Mouse (Mus musculus) embryonic facial prominence, embryonic 14.5 days (tissue): ENCODE measurements around the gene Cfap61. TPM values are rescaled to one million over a fixed set of nuclear protein-coding genes. Genes with fewer than 3 reads are reported as not detected.

Experiments used
- ATAC-seq: fragments of 200-750 bp; cut with Nextera tagmentation; 2 replicates; pipeline ENCODE4 v1.8.0; 2017; ENCODE audit warnings: low read depth, moderate number of reproducible peaks, moderate TSS enrichment
- DNase-seq: peaks from one replicate; pipeline ENCODE4 v3.0.0-alpha.2; 2015; ENCODE audit warnings: low spot score
- H3K27ac ChIP-seq: fragments of 300-500 bp; sonication (generic); replicated peaks from 2 replicates; pipeline ENCODE4 v1.5.1; 2014; ENCODE audit warnings: low read depth, mild to moderate bottlenecking, low read length, moderate library complexity
- H3K27me3 ChIP-seq: fragments of 300-500 bp; sonication (generic); replicated peaks from 2 replicates; pipeline ENCODE4 v1.6.1; 2014; ENCODE audit warnings: low read length; ENCODE audit not compliant: control insufficient read depth, insufficient read depth
- H3K36me3 ChIP-seq: fragments of 300-500 bp; sonication (generic); 2 replicates; pipeline ENCODE4 v1.6.1; 2014; ENCODE audit warnings: low read length, mixed read lengths; ENCODE audit not compliant: control insufficient read depth, insufficient read depth
- H3K4me1 ChIP-seq: fragments of 300-500 bp; sonication (generic); 2 replicates; pipeline ENCODE4 v1.6.1; 2014; ENCODE audit warnings: antibody characterized with exemption, low read length; ENCODE audit not compliant: control insufficient read depth, insufficient read depth
- H3K4me2 ChIP-seq: fragments of 300-500 bp; sonication (generic); 2 replicates; pipeline ENCODE4 v1.6.1; 2014; ENCODE audit warnings: low read depth, mild to moderate bottlenecking, low read length, moderate library complexity, mixed read lengths
- H3K4me3 ChIP-seq: fragments of 300-500 bp; sonication (generic); 2 replicates; pipeline ENCODE4 v1.5.1; 2014; ENCODE audit warnings: low read depth, mild to moderate bottlenecking, low read length
- H3K9ac ChIP-seq: fragments of 300-500 bp; sonication (generic); 2 replicates; pipeline ENCODE4 v1.6.1; 2014; ENCODE audit warnings: low read depth, mild to moderate bottlenecking, low read length, moderate library complexity, mixed read lengths
- H3K9me3 ChIP-seq: fragments of 300-500 bp; sonication (generic); 2 replicates; pipeline ENCODE4 v1.6.1; 2016; ENCODE audit warnings: low read length; ENCODE audit not compliant: control insufficient read depth
- WGBS: fragments of 180-500 bp; shearing (Covaris S2); extraction: QIAGEN DNeasy Blood & Tissue Kit; methylation state at CpG from one replicate; pipeline ENCODE4 v1.1.7; 2014; 5-methylcytosine and 5-hydroxymethylcytosine counted together
- polyA plus RNA-seq: library from polyadenylated mRNA; unstranded; fragments of >200 nt; fragmentation: Nextera tagmentation; extraction: Ambion mirVana; gene quantifications from 2 replicates; pipeline ENCODE4 v1.2.1, GENCODE M21; 2014

Cfap61 gene
- polyA plus RNA-seq, 1 experiment from 2014 or later = 2.0 TPM

- Histone ChIP-seq H3K9me3 (no peaks in the 10 kb centered on the region), H3K27ac (no peak overlapping the region), H3K9ac (no peak overlapping the region), H3K4me3 (no peak overlapping the region), H3K27me3 (no peaks in the 10 kb centered on the region), H3K4me1 (0 out of 2 replicates have a peak, but pooled peaks cover 4% of the 10 kb centered on the region), H3K36me3 (no peaks in the 10 kb centered on the region), H3K4me2 (no peak overlapping the region)
- 71% methylated on average over 4 of the region's 4 CpGs for WGBS
- no peak for ATAC-seq
- no peak for DNase-seq
These were observed 326.6 kb downstream of the Cfap61 start for GRCm38 (mm10) chr2:146261146-146261545.

- peak; percentile 50 for DNase-seq
These were observed 327.6 kb downstream of the Cfap61 start for GRCm38 (mm10) chr2:146262215-146262614.

GRCm38 (mm10) chr2:146262966-146263365 is 328.4 kb downstream of the Cfap61 start:
- no peak for DNase-seq
- Histone ChIP-seq H3K27ac (no peak overlapping the region), H3K4me2 (no peak overlapping the region), H3K4me3 (no peak overlapping the region), H3K36me3 (no peaks in the 10 kb centered on the region), H3K9me3 (no peaks in the 10 kb centered on the region), H3K27me3 (no peaks in the 10 kb centered on the region), H3K4me1 (0 out of 2 replicates have a peak, but pooled peaks cover 4% of the 10 kb centered on the region), H3K9ac (no peak overlapping the region)
- no peak for ATAC-seq

More at GRCm38 (mm10) chr2:146262215-146262614, 327.6 kb downstream of the Cfap61 start:
- Histone ChIP-seq H3K4me3 (no peak overlapping the region), H3K9me3 (no peaks in the 10 kb centered on the region), H3K36me3 (no peaks in the 10 kb centered on the region), H3K9ac (no peak overlapping the region), H3K27ac (no peak overlapping the region), H3K27me3 (no peaks in the 10 kb centered on the region), H3K4me1 (0 out of 2 replicates have a peak, but pooled peaks cover 4% of the 10 kb centered on the region), H3K4me2 (no peak overlapping the region)
- peak; percentile 54; the same call in 1 of the 2 replicates for ATAC-seq
- 45% methylated on average over 10 of the region's 10 CpGs for WGBS

Other genes with a start within 250 kb of the Cfap61 start
- gene Naa20, start 32.7 kb upstream of the Cfap61 start, polyA plus RNA-seq = 179 and 186 TPM in 2 replicates
- gene Crnkl1, start 230 bp downstream of the Cfap61 start, polyA plus RNA-seq = 24.1 and 24.7 TPM in 2 replicates